Mouse (Mus musculus): ENCODE measurements at regions not wholly inside any gene's neighbourhood (a gene's known extent, or its start where the extent isn't known, plus 50 kb on each side); places are given as distances from the start of the nearest gene placed in this dataset.

DNA sequence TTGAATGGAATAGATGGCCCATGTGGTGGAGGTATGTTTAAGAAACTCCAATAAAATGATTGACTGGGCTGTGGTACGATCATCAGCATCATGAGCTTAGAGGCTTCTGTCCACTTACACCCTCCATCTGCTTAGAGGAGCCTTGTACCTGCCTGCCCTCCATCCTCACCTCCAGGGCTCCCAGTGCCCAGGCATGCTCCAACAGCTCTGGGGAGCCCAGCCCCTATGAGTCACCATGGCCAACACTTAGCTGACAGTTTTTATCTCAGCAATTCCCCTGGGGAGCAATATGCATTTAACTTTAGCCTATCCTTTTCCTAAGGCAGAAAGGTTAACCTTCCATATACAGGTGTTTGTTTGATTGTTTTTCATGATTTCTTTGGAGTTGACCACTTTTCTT, 174.3 kb upstream of the Plxna2 start:
- no peak overlapping the region for H3K27ac ChIP-seq (ENCODE audit: insufficient read depth, low read depth, low read length)
- no peaks in the 10 kb centered on the region for H3K36me3 ChIP-seq (ENCODE audit: control insufficient read depth, insufficient read depth, low read length)
- WGBS = 100% methylated on average over 1 of the region's 1 CpGs
- no peaks in the 10 kb centered on the region for H3K27me3 ChIP-seq (ENCODE audit: control insufficient read depth, insufficient read depth, low read length)
- H3K4me1 ChIP-seq (ENCODE audit: control insufficient read depth, insufficient read depth, insufficient read length, low read length) = no peaks in the 10 kb centered on the region
- TF ChIP-seq POLR2A (IDR thresholded peaks at IDR 0.05; ENCODE audit: low read depth, low read length) (no peak), CTCF (IDR thresholded peaks at IDR 0.05; ENCODE audit: extremely low read depth, insufficient read length, insufficient replicate concordance, low read depth, low read length) (no peak)
- no peak overlapping the region for H3K4me3 ChIP-seq (ENCODE audit: low read depth, low read length)

DNA sequence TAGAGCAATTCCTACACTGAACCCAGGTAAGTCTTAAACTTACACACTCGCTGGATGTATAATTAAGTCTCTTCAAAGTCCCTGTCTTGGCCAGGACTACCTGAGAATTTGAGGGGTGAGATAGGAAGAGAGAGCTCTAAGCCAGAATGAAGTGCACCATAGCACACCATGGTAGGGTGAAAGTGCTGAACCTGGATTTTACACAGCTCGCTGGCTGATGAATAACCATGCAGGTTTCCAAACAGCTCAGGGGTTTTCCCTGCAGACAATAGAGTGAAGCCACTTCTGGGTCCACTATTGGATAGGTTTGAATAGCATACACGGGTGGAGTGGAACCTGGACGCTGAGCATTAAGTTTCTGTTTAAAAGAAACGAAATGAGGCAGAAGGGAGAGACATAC, 180.7 kb upstream of the Plxna2 start:
- H3K4me1 ChIP-seq (ENCODE audit: control insufficient read depth, insufficient read depth, insufficient read length, low read length) = no peaks in the 10 kb centered on the region
- no peaks in the 10 kb centered on the region for H3K36me3 ChIP-seq (ENCODE audit: control insufficient read depth, insufficient read depth, low read length)
- TF ChIP-seq CTCF (IDR thresholded peaks at IDR 0.05; ENCODE audit: extremely low read depth, insufficient read length, insufficient replicate concordance, low read depth, low read length) (no peak), POLR2A (IDR thresholded peaks at IDR 0.05; ENCODE audit: low read depth, low read length) (no peak)
- H3K27me3 ChIP-seq (ENCODE audit: control insufficient read depth, insufficient read depth, low read length) = no peaks in the 10 kb centered on the region
- no peak overlapping the region for H3K27ac ChIP-seq (ENCODE audit: insufficient read depth, low read depth, low read length)
- H3K4me3 ChIP-seq (ENCODE audit: low read depth, low read length) = no peak overlapping the region
- 68% methylated on average over 5 of the region's 5 CpGs for WGBS

GRCm38 (mm10) chr1:194435060-194435459, 183.0 kb upstream of the Plxna2 start:
- Histone ChIP-seq H3K27me3 (ENCODE audit: control insufficient read depth, insufficient read depth, low read length) (no peaks in the 10 kb centered on the region), H3K4me1 (ENCODE audit: control insufficient read depth, insufficient read depth, insufficient read length, low read length) (no peaks in the 10 kb centered on the region), H3K36me3 (ENCODE audit: control insufficient read depth, insufficient read depth, low read length) (no peaks in the 10 kb centered on the region), H3K4me3 (ENCODE audit: low read depth, low read length) (no peak overlapping the region), H3K27ac (ENCODE audit: insufficient read depth, low read depth, low read length) (no peak overlapping the region)
- WGBS = 78% methylated on average over 3 of the region's 3 CpGs
- TF ChIP-seq POLR2A (IDR thresholded peaks at IDR 0.05; ENCODE audit: low read depth, low read length) = no peak
- no peak for TF ChIP-seq CTCF (IDR thresholded peaks at IDR 0.05; ENCODE audit: extremely low read depth, insufficient read length, insufficient replicate concordance, low read depth, low read length)

DNA sequence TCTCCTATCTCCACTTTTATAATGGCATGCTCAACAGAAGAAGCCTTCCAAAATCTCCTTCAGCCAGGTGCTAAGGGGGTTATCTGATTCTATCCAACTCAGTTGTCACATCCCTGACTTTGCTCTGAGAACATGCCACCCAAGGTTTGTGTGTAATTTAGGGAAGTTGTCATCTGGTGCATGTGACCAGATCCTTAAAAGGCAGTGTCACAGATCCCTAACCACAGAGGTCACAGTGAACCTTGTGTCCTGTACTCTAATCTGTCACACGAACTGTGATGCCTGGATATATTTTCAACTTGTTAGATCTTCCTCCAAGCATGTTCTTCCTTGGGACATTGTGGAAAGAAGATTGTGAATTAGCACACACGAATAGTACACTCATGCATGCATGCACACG, 189.4 kb upstream of the Plxna2 start:
- no peaks in the 10 kb centered on the region for H3K36me3 ChIP-seq (ENCODE audit: control insufficient read depth, insufficient read depth, low read length)
- no peaks in the 10 kb centered on the region for H3K4me1 ChIP-seq (ENCODE audit: control insufficient read depth, insufficient read depth, insufficient read length, low read length)
- H3K27me3 ChIP-seq (ENCODE audit: control insufficient read depth, insufficient read depth, low read length) = no peaks in the 10 kb centered on the region
- no peak overlapping the region for H3K4me3 ChIP-seq (ENCODE audit: low read depth, low read length)
- TF ChIP-seq CTCF (IDR thresholded peaks at IDR 0.05; ENCODE audit: extremely low read depth, insufficient read length, insufficient replicate concordance, low read depth, low read length) = no peak
- no peak for TF ChIP-seq POLR2A (IDR thresholded peaks at IDR 0.05; ENCODE audit: low read depth, low read length)
- H3K27ac ChIP-seq (ENCODE audit: insufficient read depth, low read depth, low read length) = no peak overlapping the region
- WGBS = 68% methylated on average over 3 of the region's 3 CpGs

DNA sequence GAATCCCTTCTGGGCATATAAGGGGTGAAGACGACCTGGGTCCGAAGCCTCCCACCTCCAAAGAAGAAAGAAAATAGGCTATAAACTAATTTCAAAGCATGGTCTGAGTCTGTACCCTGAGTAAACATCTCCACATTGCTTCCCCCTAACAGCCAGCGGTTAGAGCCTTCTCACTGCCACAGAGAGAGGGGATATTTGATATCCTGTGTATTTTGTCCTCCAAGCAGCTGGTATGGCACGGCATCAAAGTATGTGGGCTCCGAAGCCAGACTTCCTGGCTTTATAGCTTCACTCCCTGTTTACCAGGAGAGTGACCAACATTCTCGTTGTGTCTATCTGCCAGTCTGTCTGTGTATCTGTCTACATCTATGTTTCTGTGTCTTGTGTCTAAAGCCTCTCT, 191.7 kb upstream of the Plxna2 start:
- Histone ChIP-seq H3K4me1 (ENCODE audit: control insufficient read depth, insufficient read depth, insufficient read length, low read length) (no peaks in the 10 kb centered on the region), H3K27me3 (ENCODE audit: control insufficient read depth, insufficient read depth, low read length) (no peaks in the 10 kb centered on the region), H3K27ac (ENCODE audit: insufficient read depth, low read depth, low read length) (no peak overlapping the region), H3K4me3 (ENCODE audit: low read depth, low read length) (no peak overlapping the region), H3K36me3 (ENCODE audit: control insufficient read depth, insufficient read depth, low read length) (no peaks in the 10 kb centered on the region)
- 56% methylated on average over 6 of the region's 6 CpGs for WGBS
- TF ChIP-seq CTCF (IDR thresholded peaks at IDR 0.05; ENCODE audit: extremely low read depth, insufficient read length, insufficient replicate concordance, low read depth, low read length) = no peak
- TF ChIP-seq POLR2A (IDR thresholded peaks at IDR 0.05; ENCODE audit: low read depth, low read length) = no peak

DNA sequence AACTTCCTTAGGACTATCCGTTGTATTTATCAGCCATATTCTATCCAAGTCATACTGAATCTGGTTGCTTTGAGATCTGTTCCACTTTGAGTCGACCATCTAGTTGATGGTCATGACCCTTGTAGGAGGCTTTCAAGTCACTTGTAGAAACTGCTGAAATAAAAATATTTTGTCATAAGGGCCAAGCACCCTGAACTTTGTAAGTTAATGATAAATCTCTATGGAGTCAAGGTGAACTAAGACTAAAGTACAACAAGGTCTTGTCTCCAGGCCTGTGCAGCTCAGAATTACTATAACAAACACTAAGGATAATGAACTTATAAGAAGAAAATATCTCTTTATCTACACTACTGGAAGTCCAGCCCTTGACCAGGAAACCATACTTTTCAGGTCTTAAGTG, 193.8 kb upstream of the Plxna2 start:
- 70% methylated on average over 2 of the region's 2 CpGs for WGBS
- Histone ChIP-seq H3K27ac (ENCODE audit: insufficient read depth, low read depth, low read length) (no peak overlapping the region), H3K27me3 (ENCODE audit: control insufficient read depth, insufficient read depth, low read length) (no peaks in the 10 kb centered on the region), H3K4me3 (ENCODE audit: low read depth, low read length) (no peak overlapping the region), H3K36me3 (ENCODE audit: control insufficient read depth, insufficient read depth, low read length) (no peaks in the 10 kb centered on the region), H3K4me1 (ENCODE audit: control insufficient read depth, insufficient read depth, insufficient read length, low read length) (no peaks in the 10 kb centered on the region)
- TF ChIP-seq POLR2A (IDR thresholded peaks at IDR 0.05; ENCODE audit: low read depth, low read length) (no peak), CTCF (IDR thresholded peaks at IDR 0.05; ENCODE audit: extremely low read depth, insufficient read length, insufficient replicate concordance, low read depth, low read length) (no peak)

- no peak overlapping the region for H3K27ac ChIP-seq (ENCODE audit: insufficient read depth, low read depth, low read length)
- no peaks in the 10 kb centered on the region for H3K4me1 ChIP-seq (ENCODE audit: control insufficient read depth, insufficient read depth, insufficient read length, low read length)
- no peaks in the 10 kb centered on the region for H3K27me3 ChIP-seq (ENCODE audit: control insufficient read depth, insufficient read depth, low read length)
- no peak overlapping the region for H3K4me3 ChIP-seq (ENCODE audit: low read depth, low read length)
- TF ChIP-seq CTCF (IDR thresholded peaks at IDR 0.05; ENCODE audit: extremely low read depth, insufficient read length, insufficient replicate concordance, low read depth, low read length) = no peak
- no peak for TF ChIP-seq POLR2A (IDR thresholded peaks at IDR 0.05; ENCODE audit: low read depth, low read length)
- WGBS = 52% methylated on average over 5 of the region's 5 CpGs
- H3K36me3 ChIP-seq (ENCODE audit: control insufficient read depth, insufficient read depth, low read length) = no peaks in the 10 kb centered on the region
Measured at GRCm38 (mm10) chr1:194412193-194412592, 205.8 kb upstream of the Plxna2 start.

- TF ChIP-seq CTCF (IDR thresholded peaks at IDR 0.05; ENCODE audit: extremely low read depth, insufficient read length, insufficient replicate concordance, low read depth, low read length) = no peak
- no peak for TF ChIP-seq POLR2A (IDR thresholded peaks at IDR 0.05; ENCODE audit: low read depth, low read length)
- Histone ChIP-seq H3K27me3 (ENCODE audit: control insufficient read depth, insufficient read depth, low read length) (no peaks in the 10 kb centered on the region), H3K36me3 (ENCODE audit: control insufficient read depth, insufficient read depth, low read length) (no peaks in the 10 kb centered on the region), H3K4me3 (ENCODE audit: low read depth, low read length) (no peak overlapping the region), H3K27ac (ENCODE audit: insufficient read depth, low read depth, low read length) (no peak overlapping the region), H3K4me1 (ENCODE audit: control insufficient read depth, insufficient read depth, insufficient read length, low read length) (no peaks in the 10 kb centered on the region)
- 61% methylated on average over 2 of the region's 2 CpGs for WGBS
Measured at GRCm38 (mm10) chr1:194411788-194412187, 206.2 kb upstream of the Plxna2 start.

Data from small intestine, adult 2 months (tissue).